Mouse (Mus musculus): ENCODE results near the gene Fam72a. TPM values are rescaled to one million over a fixed set of nuclear protein-coding genes. Genes with fewer than 3 reads are reported as not detected.
A peak's percentile ranks its signal among the peaks of the same experiment; 100 is the strongest.

Fam72a gene
- polyA plus RNA-seq (2021): 2.3 TPM

DNA sequence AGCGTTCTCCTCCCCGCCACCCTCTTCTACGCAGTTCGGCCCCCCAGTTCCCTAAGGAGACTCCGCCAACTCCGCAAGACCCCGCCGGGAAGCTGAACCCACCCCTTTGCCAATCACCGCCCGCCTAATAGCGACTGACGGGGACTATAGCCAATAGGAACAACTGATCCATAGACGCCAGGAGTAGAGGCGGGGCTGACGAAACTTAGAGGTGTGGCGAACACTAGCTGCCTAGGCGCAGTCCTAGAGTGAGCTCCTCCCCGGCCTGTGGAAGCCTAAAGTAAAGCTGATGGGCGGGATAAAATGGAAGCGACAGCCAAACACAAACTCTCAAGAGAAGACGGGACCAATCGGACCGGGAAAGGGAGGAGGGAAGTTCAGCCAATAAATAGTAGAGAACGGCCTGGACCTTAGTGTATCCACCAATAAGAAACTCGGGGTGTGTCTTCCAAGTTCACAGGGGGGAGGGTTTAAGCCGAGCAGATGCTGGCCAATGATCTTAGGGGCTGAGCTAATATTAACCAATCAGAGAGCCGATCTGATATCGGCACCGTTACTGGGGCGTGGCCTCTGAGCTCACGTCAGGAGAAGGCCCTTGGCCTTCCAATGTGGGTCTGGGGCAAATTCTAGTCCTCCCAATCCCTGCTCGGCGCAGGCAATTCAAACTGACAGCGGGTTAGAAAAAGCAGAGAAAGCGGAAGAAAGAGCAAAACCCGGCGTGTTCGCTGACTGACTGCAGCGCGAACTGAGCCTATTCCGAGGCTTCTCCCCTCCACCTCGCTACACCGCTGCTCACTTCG, at the start of gene Fam72a, which contains the start of gene Srgap2:
TSS of gene Fam72a (plus strand) at position 623 of the 800 bp plus-strand sequence.
TSS of gene Srgap2 (minus strand) at position 72 of the 800 bp plus-strand sequence.
- ChIA-PET POLR2A (interaction anchor here (0.8 kb wide), 1 partner anchor 123 kb away, joined by 3 read pairs; no protein-coding TSS in a partner anchor), CTCF (interaction anchor here (0.8 to 1.3 kb wide), 4 partner anchors 13 to 236 kb away, joined by 3 to 5 read pairs (median 4); no protein-coding TSS in a partner anchor)
- in situ Hi-C loops (cut with MboI; ENCODE audit: low pct_unique_long_range_greater_than_20kb): no loop called here
- DNase-seq (ENCODE audit: low read depth, low spot score): peak; percentile 99
- no peak for TF ChIP-seq CTCF (IDR thresholded peaks at IDR 0.05)
- no peaks in the 10 kb centered on the region for H3K27me3 ChIP-seq
- peak; percentile 92 for ATAC-seq

GRCm38 (mm10) chr1:131478770-131479305, 48.9 kb upstream of the Fam72a start:
- DNase-seq (ENCODE audit: low read depth, low spot score) (no peak), ATAC-seq (no peak)
- H3K27me3 ChIP-seq: no peaks in the 10 kb centered on the region
- TF ChIP-seq CTCF (IDR thresholded peaks at IDR 0.05): no peak
- ChIA-PET POLR2A (no interaction called here), CTCF (interaction anchor here (1.0 kb wide), 1 partner anchor 13 kb away, joined by 3 read pairs; no protein-coding TSS in a partner anchor)
- in situ Hi-C loops (cut with MboI; ENCODE audit: low pct_unique_long_range_greater_than_20kb): no loop called here

DNA sequence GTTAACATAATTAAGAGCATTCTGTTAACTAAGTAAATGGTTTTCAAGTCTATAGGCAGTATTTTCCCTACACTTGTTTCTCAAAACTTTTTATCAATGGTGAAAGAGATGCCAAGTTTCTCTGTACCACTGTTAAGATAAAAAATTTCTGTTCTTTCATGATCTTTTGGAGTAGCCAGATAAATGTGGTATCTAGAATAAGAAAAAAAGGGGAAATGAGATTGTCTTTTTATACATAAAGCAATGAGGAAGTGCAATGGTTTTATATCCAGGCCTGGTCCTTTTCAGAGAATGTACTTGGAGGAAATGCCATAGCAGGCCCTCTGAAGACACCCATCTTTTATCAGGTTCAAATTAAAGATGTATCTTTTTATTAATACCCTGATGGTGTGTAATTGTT, 46.3 kb upstream of the Fam72a start:
- ATAC-seq (no peak), DNase-seq (ENCODE audit: low read depth, low spot score) (no peak)
- POLR2A ChIA-PET: no interaction called here
- no peaks in the 10 kb centered on the region for H3K27me3 ChIP-seq
- CTCF ChIA-PET: no interaction called here
- TF ChIP-seq CTCF (IDR thresholded peaks at IDR 0.05): no peak
- in situ Hi-C loops (cut with MboI; ENCODE audit: low pct_unique_long_range_greater_than_20kb): no loop called here

DNA sequence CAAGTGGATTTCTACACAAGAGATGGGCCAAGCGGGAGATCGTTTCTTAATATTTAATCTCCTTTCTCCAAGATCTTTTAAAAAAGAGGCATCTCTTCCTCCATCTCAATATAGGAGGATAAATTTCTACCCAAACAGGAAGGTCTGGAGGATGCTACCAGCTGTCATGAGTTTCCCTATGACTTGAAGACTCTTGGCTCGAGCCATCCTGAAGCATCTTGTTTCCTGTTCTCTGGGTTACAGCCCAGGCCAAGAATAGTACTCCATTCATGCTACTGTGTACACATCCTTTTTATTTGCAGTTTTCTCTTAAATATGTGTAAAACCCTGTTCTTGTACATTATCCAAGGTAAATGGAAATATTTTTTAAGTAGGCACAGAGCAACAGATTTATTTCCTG, 45.5 kb upstream of the Fam72a start:
- in situ Hi-C loops (cut with MboI; ENCODE audit: low pct_unique_long_range_greater_than_20kb): no loop called here
- DNase-seq (ENCODE audit: low read depth, low spot score): no peak
- no peak for ATAC-seq
- TF ChIP-seq CTCF (IDR thresholded peaks at IDR 0.05): no peak
- POLR2A ChIA-PET: no interaction called here
- CTCF ChIA-PET: no interaction called here
- no peaks in the 10 kb centered on the region for H3K27me3 ChIP-seq

DNA sequence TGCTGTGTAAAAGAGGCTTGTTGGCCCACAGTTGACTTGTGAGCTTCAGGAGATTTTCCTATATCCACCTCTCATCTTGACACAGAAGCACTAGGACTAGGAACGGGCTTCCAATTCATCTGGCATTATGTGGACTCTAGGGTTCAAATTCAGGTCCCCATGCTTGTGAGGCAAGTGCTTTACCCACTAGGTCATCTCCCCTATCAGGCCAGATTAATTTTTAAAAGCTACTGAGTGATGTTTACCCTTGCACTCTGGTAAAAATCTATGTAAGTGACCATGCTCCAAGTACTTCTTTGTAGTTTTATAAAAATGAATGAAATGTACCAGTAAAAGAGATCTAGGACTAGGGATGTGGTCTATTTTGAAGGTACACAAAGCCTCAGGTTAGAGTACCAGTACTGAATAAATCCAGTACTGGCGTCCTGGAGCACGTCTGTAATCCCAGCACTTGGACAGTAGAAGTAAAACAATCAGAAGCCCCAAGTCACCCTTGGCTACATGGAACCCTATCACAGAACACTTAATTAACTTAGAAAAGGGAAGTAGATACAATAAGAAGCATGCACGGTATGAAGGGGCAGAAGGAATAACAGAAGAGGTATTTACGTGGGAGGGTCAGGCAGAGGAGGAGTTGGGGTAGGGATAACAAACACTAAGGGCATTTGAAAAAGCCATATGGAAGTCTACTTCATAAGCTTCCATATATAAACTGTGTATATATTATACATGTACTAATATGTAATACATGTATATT, 41.4 kb upstream of the Fam72a start:
- ChIA-PET POLR2A (no interaction called here), CTCF (no interaction called here)
- TF ChIP-seq CTCF (IDR thresholded peaks at IDR 0.05): no peak
- H3K27me3 ChIP-seq: no peaks in the 10 kb centered on the region
- ATAC-seq (no peak), DNase-seq (ENCODE audit: low read depth, low spot score) (no peak)
- in situ Hi-C loops (cut with MboI; ENCODE audit: low pct_unique_long_range_greater_than_20kb): no loop called here

GRCm38 (mm10) chr1:131489312-131489711, 38.4 kb upstream of the Fam72a start:
- no peaks in the 10 kb centered on the region for H3K27me3 ChIP-seq
- POLR2A ChIA-PET: no interaction called here
- CTCF ChIA-PET: no interaction called here
- ATAC-seq (no peak), DNase-seq (ENCODE audit: low read depth, low spot score) (no peak)
- TF ChIP-seq CTCF (IDR thresholded peaks at IDR 0.05): no peak
- in situ Hi-C loops (cut with MboI; ENCODE audit: low pct_unique_long_range_greater_than_20kb): no loop called here

DNA sequence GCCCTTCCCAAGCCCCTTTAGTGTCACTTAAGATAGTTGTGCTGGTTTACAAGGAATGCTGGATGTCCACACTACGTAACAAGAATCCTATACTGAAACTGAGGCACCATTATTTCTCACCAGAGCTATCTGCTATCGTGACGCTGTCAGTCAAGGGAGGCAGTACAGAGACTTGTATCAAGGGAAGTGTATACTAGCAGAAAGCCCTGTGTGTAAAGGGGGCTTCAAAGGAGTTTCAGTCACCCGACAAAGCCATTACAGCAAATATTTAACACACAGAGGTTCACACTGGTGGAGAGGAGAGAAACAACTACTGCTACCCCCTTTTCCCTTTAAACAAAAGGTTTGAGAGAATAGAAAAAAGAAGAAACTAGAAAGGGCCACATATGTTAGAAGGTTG, 36.1 kb upstream of the Fam72a start:
- ChIA-PET POLR2A (no interaction called here), CTCF (interaction anchor here (1.1 kb wide), 1 partner anchor 10 kb away, joined by 3 read pairs; no protein-coding TSS in a partner anchor)
- H3K27me3 ChIP-seq: no peaks in the 10 kb centered on the region
- ATAC-seq: no peak
- no peak for TF ChIP-seq CTCF (IDR thresholded peaks at IDR 0.05)
- in situ Hi-C loops (cut with MboI; ENCODE audit: low pct_unique_long_range_greater_than_20kb): no loop called here
- no peak for DNase-seq (ENCODE audit: low read depth, low spot score)

- CTCF ChIA-PET: no interaction called here
- in situ Hi-C loops (cut with MboI; ENCODE audit: low pct_unique_long_range_greater_than_20kb): no loop called here
- H3K27me3 ChIP-seq: no peaks in the 10 kb centered on the region
- POLR2A ChIA-PET: no interaction called here
- ATAC-seq (no peak), DNase-seq (ENCODE audit: low read depth, low spot score) (no peak)
- no peak for TF ChIP-seq CTCF (IDR thresholded peaks at IDR 0.05)
Measured at GRCm38 (mm10) chr1:131492360-131492759, 35.3 kb upstream of the Fam72a start.

DNA sequence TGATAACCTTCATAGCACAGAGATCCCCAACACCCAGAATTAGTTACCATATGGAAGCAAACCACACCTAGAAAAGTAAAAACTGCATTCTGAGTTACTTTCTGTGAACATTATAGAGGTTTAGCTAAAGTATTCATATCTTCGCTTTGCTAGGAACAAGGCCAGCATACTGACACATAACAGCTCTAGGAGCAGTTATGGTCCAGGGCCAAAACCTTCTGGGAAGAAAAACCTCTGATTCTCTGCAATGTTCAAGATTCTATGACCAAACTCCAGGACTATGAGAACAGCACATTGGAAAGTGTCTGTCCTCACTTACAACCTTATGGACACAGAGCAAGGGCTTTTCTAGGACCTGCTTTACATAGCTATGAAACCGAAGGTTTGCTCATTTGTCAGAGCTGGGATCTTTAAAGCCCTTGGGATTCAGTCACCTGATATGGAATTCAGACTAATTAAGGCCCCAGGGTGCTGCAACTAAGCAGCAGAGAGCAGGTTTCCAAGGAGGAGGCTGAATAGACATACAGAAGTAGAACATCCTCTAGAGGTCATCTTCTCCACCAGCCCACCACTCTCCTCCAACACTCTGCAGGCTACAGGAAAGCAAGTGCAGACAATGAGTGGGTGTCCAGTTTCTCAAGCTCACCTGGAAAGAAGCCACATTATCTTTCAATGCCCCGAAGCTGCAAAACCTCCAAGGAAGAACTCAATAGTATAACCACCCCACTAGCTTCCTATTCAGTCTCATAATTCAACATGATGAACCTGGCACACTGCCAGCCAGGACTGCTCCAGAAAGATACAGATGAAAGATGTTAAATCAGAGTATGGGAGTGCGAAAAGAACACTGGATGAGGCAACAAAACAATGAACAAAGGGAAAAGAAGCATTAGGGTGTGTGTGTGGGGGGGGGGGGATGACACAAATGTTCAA, 33.5 kb upstream of the Fam72a start:
- no peaks in the 10 kb centered on the region for H3K27me3 ChIP-seq
- ATAC-seq (no peak), DNase-seq (ENCODE audit: low read depth, low spot score) (no peak)
- ChIA-PET POLR2A (no interaction called here), CTCF (interaction anchor here (0.8 to 1.2 kb wide), 2 partner anchors 9 kb away, joined by 4 to 5 read pairs; no protein-coding TSS in a partner anchor)
- in situ Hi-C loops (cut with MboI; ENCODE audit: low pct_unique_long_range_greater_than_20kb): no loop called here
- no peak for TF ChIP-seq CTCF (IDR thresholded peaks at IDR 0.05)

DNA sequence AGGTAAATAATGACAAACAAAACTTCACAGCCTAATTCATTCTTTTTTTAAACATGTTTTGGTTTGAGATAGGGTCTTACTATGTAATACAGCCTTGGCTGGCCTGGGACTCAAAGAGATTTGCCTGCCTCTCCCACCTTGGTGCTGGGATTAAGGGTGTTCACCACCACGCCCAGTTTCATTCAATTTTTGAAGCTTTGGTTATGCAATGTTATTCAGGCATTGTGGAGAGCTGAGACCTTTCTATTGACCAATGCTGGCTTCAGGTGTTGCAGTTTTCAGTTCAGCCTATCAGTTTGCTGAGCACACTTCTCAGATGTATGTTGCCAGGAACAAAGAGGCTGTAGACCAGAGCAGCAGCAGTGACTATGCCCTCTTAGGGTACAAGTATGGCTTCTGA, 29.5 kb upstream of the Fam72a start:
- CTCF ChIA-PET: interaction anchor here (0.6 to 1.4 kb wide), 2 partner anchors 11 to 187 kb away, joined by 3 to 5 read pairs; no protein-coding TSS in a partner anchor
- no peaks in the 10 kb centered on the region for H3K27me3 ChIP-seq
- DNase-seq (ENCODE audit: low read depth, low spot score) (no peak), ATAC-seq (no peak)
- in situ Hi-C loops (cut with MboI; ENCODE audit: low pct_unique_long_range_greater_than_20kb): no loop called here
- POLR2A ChIA-PET: no interaction called here
- no peak for TF ChIP-seq CTCF (IDR thresholded peaks at IDR 0.05)

All from Patski (cell line).